Comparison of ENCODE assay signal across 17 mouse cellular contexts in genomic region chr11:105338596-105339390, GRCm38 (mm10).
"Had no signal": no experiment of that assay in that cellular context is flagged by ENCODE, and none has a peak within 500 bp of the region (broad histone marks: within the 10 kb centered on the region; RNA-seq: fewer than 3 reads in every experiment).

No protein-coding gene starts in this region.

- H3K4me3 ChIP-seq: kidney, embryonic 15.5 days; limb, embryonic 12.5 days; liver, embryonic 13.5 days; lung, embryonic 15.5 days; megakaryocyte, embryonic 14.5 days; midbrain, embryonic 12.5 days; neural tube, embryonic 15.5 days; stomach, embryonic 15.5 days had no signal

- H3K27ac ChIP-seq: kidney, embryonic 15.5 days; limb, embryonic 12.5 days; liver, embryonic 13.5 days; lung, embryonic 15.5 days; macrophage; midbrain, embryonic 12.5 days; neural tube, embryonic 15.5 days; stomach, embryonic 15.5 days had no signal

- DNase-seq: kidney, adult 2 months; kidney, postnatal 14 days; liver; liver, embryonic 13.5 days; liver, postnatal 0 days; lung, postnatal 14 days; right cerebral cortex, postnatal 14 days; thymus, adult 2 months; thymus, postnatal 25 days had no signal
